Mouse (Mus musculus): Measurements from ENCODE around the gene Eea1. TPM values are rescaled to one million over a fixed set of nuclear protein-coding genes. Genes with fewer than 3 reads are reported as not detected.
A peak's percentile ranks its signal among the peaks of the same experiment; 100 is the strongest.

Gene Eea1
- polyA plus RNA-seq, 1 experiment from 2014 or later: 15.9 TPM

- Histone ChIP-seq H3K4me1 (0 out of 2 replicates have a peak, but pooled peaks cover 6% of the 10 kb centered on the region), H3K36me3 (no peaks in the 10 kb centered on the region), H3K27ac (replicated peaks) (no peak overlapping the region), H3K4me3 (no peak overlapping the region), H3K27me3 (replicated peaks) (no peaks in the 10 kb centered on the region), H3K9ac (no peak overlapping the region), H3K4me2 (no peak overlapping the region), H3K9me3 (no peaks in the 10 kb centered on the region)
- 81% methylated on average over 4 of the region's 4 CpGs for WGBS
- ATAC-seq (ENCODE audit: extremely low read depth, insufficient number of reproducible peaks, low FRiP score, low TSS enrichment): no peak; the same call in 1 of the 2 replicates
Measured at GRCm38 (mm10) chr10:95950797-95951196, 10.3 kb downstream of the Eea1 start.

GRCm38 (mm10) chr10:95951346-95951745 is 10.9 kb downstream of the Eea1 start:
- 0 out of 2 replicates have a peak, but pooled peaks cover 6% of the 10 kb centered on the region for H3K4me1 ChIP-seq
- no peaks in the 10 kb centered on the region for H3K9me3 ChIP-seq
- no peak for ATAC-seq (ENCODE audit: extremely low read depth, insufficient number of reproducible peaks, low FRiP score, low TSS enrichment)
- H3K9ac ChIP-seq: no peak overlapping the region
- no peaks in the 10 kb centered on the region for H3K27me3 ChIP-seq (replicated peaks)
- no peak overlapping the region for H3K4me3 ChIP-seq
- WGBS: 95% methylated on average over 2 of the region's 2 CpGs
- H3K36me3 ChIP-seq: no peaks in the 10 kb centered on the region
- no peak overlapping the region for H3K4me2 ChIP-seq
- no peak overlapping the region for H3K27ac ChIP-seq (replicated peaks)

GRCm38 (mm10) chr10:95956629-95957028 is 16.2 kb downstream of the Eea1 start:
- Histone ChIP-seq H3K36me3 (0 out of 2 replicates have a peak, but pooled peaks cover 3% of the 10 kb centered on the region), H3K9ac (no peak overlapping the region), H3K27me3 (replicated peaks) (no peaks in the 10 kb centered on the region), H3K9me3 (no peaks in the 10 kb centered on the region), H3K27ac (replicated peaks) (no peak overlapping the region), H3K4me1 (peaks cover 9% of the 10 kb centered on the region), H3K4me2 (no peak overlapping the region), H3K4me3 (no peak overlapping the region)
- no peak for ATAC-seq (ENCODE audit: extremely low read depth, insufficient number of reproducible peaks, low FRiP score, low TSS enrichment)
- 81% methylated on average over 2 of the region's 2 CpGs for WGBS

- Histone ChIP-seq H3K36me3 (0 out of 2 replicates have a peak, but pooled peaks cover 3% of the 10 kb centered on the region), H3K27ac (replicated peaks) (no peak overlapping the region), H3K9me3 (no peaks in the 10 kb centered on the region), H3K4me1 (peaks cover 9% of the 10 kb centered on the region), H3K4me2 (no peak overlapping the region), H3K27me3 (replicated peaks) (no peaks in the 10 kb centered on the region), H3K9ac (no peak overlapping the region), H3K4me3 (no peak overlapping the region)
- 65% methylated on average over 1 of the region's 1 CpGs for WGBS
- no peak for ATAC-seq (ENCODE audit: extremely low read depth, insufficient number of reproducible peaks, low FRiP score, low TSS enrichment)
Measured at GRCm38 (mm10) chr10:95957574-95957973, 17.1 kb downstream of the Eea1 start.

- H3K4me2 ChIP-seq: no peak overlapping the region
- H3K27me3 ChIP-seq (replicated peaks): no peaks in the 10 kb centered on the region
- WGBS: 91% methylated on average over 1 of the region's 1 CpGs
- 0 out of 2 replicates have a peak, but pooled peaks cover 3% of the 10 kb centered on the region for H3K36me3 ChIP-seq
- no peak overlapping the region for H3K9ac ChIP-seq
- no peak overlapping the region for H3K27ac ChIP-seq (replicated peaks)
- no peak for ATAC-seq (ENCODE audit: extremely low read depth, insufficient number of reproducible peaks, low FRiP score, low TSS enrichment)
- no peak overlapping the region for H3K4me3 ChIP-seq
- peaks cover 11% of the 10 kb centered on the region for H3K4me1 ChIP-seq
- H3K9me3 ChIP-seq: no peaks in the 10 kb centered on the region
Measured at GRCm38 (mm10) chr10:95964679-95965078, 24.2 kb downstream of the Eea1 start.

GRCm38 (mm10) chr10:95969694-95970093 is 29.2 kb downstream of the Eea1 start:
- peaks cover 4% of the 10 kb centered on the region for H3K36me3 ChIP-seq
- peak overlapping the region; percentile 85 for H3K27ac ChIP-seq (replicated peaks)
- H3K27me3 ChIP-seq (replicated peaks): no peaks in the 10 kb centered on the region
- no peaks in the 10 kb centered on the region for H3K9me3 ChIP-seq
- no peak overlapping the region for H3K9ac ChIP-seq
- peaks cover 31% of the 10 kb centered on the region for H3K4me1 ChIP-seq
- H3K4me2 ChIP-seq: no peak overlapping the region
- H3K4me3 ChIP-seq: no peak overlapping the region
- 77% methylated on average over 1 of the region's 1 CpGs for WGBS
- no peak for ATAC-seq (ENCODE audit: extremely low read depth, insufficient number of reproducible peaks, low FRiP score, low TSS enrichment)

- WGBS: 10% methylated on average over 3 of the region's 3 CpGs
- peak overlapping the region; percentile 66 for H3K4me2 ChIP-seq
- ATAC-seq (ENCODE audit: extremely low read depth, insufficient number of reproducible peaks, low FRiP score, low TSS enrichment): no peak; the same call in 1 of the 2 replicates
Measured at GRCm38 (mm10) chr10:95970744-95971212, 30.3 kb downstream of the Eea1 start.

GRCm38 (mm10) chr10:95971341-95971740 is 30.9 kb downstream of the Eea1 start:
- WGBS: 67% methylated on average over 4 of the region's 4 CpGs
- H3K4me3 ChIP-seq: 0 out of 2 replicates have a peak overlapping the region, but pooled peaks have one; percentile 21
- ATAC-seq (ENCODE audit: extremely low read depth, insufficient number of reproducible peaks, low FRiP score, low TSS enrichment): no peak
- peaks cover 20% of the 10 kb centered on the region for H3K36me3 ChIP-seq
- H3K4me1 ChIP-seq: peaks cover 31% of the 10 kb centered on the region
- peak overlapping the region; percentile 85 for H3K27ac ChIP-seq (replicated peaks)
- H3K4me2 ChIP-seq: peak overlapping the region; percentile 66
- H3K9ac ChIP-seq: peak overlapping the region; percentile 67
- no peaks in the 10 kb centered on the region for H3K9me3 ChIP-seq
- no peaks in the 10 kb centered on the region for H3K27me3 ChIP-seq (replicated peaks)

More at GRCm38 (mm10) chr10:95970744-95971212, 30.3 kb downstream of the Eea1 start:
- H3K4me3 ChIP-seq: peak overlapping the region; percentile 21
- H3K4me1 ChIP-seq: peaks cover 31% of the 10 kb centered on the region
- H3K27me3 ChIP-seq (replicated peaks): no peaks in the 10 kb centered on the region
- no peaks in the 10 kb centered on the region for H3K9me3 ChIP-seq
- H3K36me3 ChIP-seq: peaks cover 15% of the 10 kb centered on the region
- peak overlapping the region; percentile 67 for H3K9ac ChIP-seq
- peak overlapping the region; percentile 85 for H3K27ac ChIP-seq (replicated peaks)

- peaks cover 31% of the 10 kb centered on the region for H3K4me1 ChIP-seq
- no peak overlapping the region for H3K4me2 ChIP-seq
- ATAC-seq (ENCODE audit: extremely low read depth, insufficient number of reproducible peaks, low FRiP score, low TSS enrichment): no peak
- H3K27me3 ChIP-seq (replicated peaks): no peaks in the 10 kb centered on the region
- H3K36me3 ChIP-seq: peaks cover 26% of the 10 kb centered on the region
- WGBS: 74% methylated on average over 3 of the region's 3 CpGs
- H3K9ac ChIP-seq: no peak overlapping the region
- H3K4me3 ChIP-seq: no peak overlapping the region
- no peaks in the 10 kb centered on the region for H3K9me3 ChIP-seq
- H3K27ac ChIP-seq (replicated peaks): 0 out of 2 replicates have a peak overlapping the region, but pooled peaks have one; percentile 85
Measured at GRCm38 (mm10) chr10:95971942-95972341, 31.5 kb downstream of the Eea1 start.

- H3K9me3 ChIP-seq: no peaks in the 10 kb centered on the region
- peaks cover 31% of the 10 kb centered on the region for H3K36me3 ChIP-seq
- no peaks in the 10 kb centered on the region for H3K27me3 ChIP-seq (replicated peaks)
- H3K4me2 ChIP-seq: no peak overlapping the region
- no peak overlapping the region for H3K27ac ChIP-seq (replicated peaks)
- H3K4me1 ChIP-seq: peaks cover 22% of the 10 kb centered on the region
- no peak for ATAC-seq (ENCODE audit: extremely low read depth, insufficient number of reproducible peaks, low FRiP score, low TSS enrichment)
- no peak overlapping the region for H3K9ac ChIP-seq
- no peak overlapping the region for H3K4me3 ChIP-seq
- 79% methylated on average over 3 of the region's 3 CpGs for WGBS
Measured at GRCm38 (mm10) chr10:95974462-95974861, 34.0 kb downstream of the Eea1 start.

GRCm38 (mm10) chr10:95976798-95977197 is 36.3 kb downstream of the Eea1 start:
- no peak overlapping the region for H3K4me3 ChIP-seq
- H3K27me3 ChIP-seq (replicated peaks): no peaks in the 10 kb centered on the region
- peaks cover 3% of the 10 kb centered on the region; the same call in 1 of the 2 replicates for H3K4me1 ChIP-seq
- WGBS: 98% methylated on average over 2 of the region's 2 CpGs
- no peak overlapping the region for H3K4me2 ChIP-seq
- no peak for ATAC-seq (ENCODE audit: extremely low read depth, insufficient number of reproducible peaks, low FRiP score, low TSS enrichment)
- H3K36me3 ChIP-seq: peaks cover 34% of the 10 kb centered on the region
- H3K9me3 ChIP-seq: no peaks in the 10 kb centered on the region
- no peak overlapping the region for H3K9ac ChIP-seq
- no peak overlapping the region for H3K27ac ChIP-seq (replicated peaks)

GRCm38 (mm10) chr10:95989731-95990130 is 49.3 kb downstream of the Eea1 start:
- H3K27me3 ChIP-seq (replicated peaks): no peaks in the 10 kb centered on the region
- H3K4me3 ChIP-seq: no peak overlapping the region
- no peak overlapping the region for H3K4me2 ChIP-seq
- H3K27ac ChIP-seq (replicated peaks): no peak overlapping the region
- H3K9me3 ChIP-seq: no peaks in the 10 kb centered on the region
- 95% methylated on average over 1 of the region's 1 CpGs for WGBS
- no peak for ATAC-seq (ENCODE audit: extremely low read depth, insufficient number of reproducible peaks, low FRiP score, low TSS enrichment)
- H3K9ac ChIP-seq: no peak overlapping the region
- peaks cover 10% of the 10 kb centered on the region for H3K36me3 ChIP-seq
- no peaks in the 10 kb centered on the region for H3K4me1 ChIP-seq

Measured in heart, embryonic 13.5 days (tissue).